Mouse (Mus musculus) 3T3-L1 (cell line): ENCODE results near the gene Arrdc5.

Experiments
- DNase-seq: peaks from one replicate; pipeline ENCODE4 v3.0.0-alpha.2; 2015; ENCODE audit warnings: low read depth, low spot score

Arrdc5 gene

DNA sequence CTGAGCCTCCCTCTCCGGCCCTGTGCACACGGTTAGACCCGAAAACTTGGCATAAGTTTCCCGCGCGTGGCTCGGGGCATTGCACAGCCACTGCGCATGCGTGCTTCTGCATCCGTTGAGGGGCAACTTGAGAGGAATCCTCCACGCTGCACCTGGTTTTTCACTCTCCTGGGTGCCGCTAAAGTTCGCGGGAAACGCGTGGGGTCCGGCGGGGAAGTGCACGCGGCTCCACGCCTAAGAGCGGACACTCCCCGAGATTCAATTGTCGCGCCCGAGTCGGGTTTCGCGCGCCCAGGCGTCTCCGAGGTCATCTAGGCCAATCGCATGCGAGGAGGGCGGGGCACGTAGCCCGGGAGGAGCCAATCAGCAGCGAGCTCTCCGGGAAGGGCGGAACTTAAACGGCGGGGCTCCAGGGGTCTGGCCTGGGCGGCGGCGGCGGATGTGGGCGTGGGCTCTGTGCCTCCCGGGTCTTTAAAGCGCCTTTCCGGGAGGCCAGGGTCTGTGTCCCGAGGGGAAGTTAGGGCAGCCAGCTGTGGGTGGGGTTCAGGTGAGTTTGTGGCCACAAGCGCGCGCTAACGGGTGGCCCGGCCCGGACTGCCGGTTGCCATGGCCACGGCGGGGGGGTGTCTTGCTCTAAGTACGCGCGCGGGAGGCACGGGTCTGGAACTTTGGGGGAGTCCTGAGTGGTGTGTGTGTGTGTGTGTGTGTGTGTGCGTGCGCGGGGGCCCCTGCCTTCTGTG lies 3.9 kb upstream of the Arrdc5 start:
- DNase-seq, result peak; percentile 96

DNA sequence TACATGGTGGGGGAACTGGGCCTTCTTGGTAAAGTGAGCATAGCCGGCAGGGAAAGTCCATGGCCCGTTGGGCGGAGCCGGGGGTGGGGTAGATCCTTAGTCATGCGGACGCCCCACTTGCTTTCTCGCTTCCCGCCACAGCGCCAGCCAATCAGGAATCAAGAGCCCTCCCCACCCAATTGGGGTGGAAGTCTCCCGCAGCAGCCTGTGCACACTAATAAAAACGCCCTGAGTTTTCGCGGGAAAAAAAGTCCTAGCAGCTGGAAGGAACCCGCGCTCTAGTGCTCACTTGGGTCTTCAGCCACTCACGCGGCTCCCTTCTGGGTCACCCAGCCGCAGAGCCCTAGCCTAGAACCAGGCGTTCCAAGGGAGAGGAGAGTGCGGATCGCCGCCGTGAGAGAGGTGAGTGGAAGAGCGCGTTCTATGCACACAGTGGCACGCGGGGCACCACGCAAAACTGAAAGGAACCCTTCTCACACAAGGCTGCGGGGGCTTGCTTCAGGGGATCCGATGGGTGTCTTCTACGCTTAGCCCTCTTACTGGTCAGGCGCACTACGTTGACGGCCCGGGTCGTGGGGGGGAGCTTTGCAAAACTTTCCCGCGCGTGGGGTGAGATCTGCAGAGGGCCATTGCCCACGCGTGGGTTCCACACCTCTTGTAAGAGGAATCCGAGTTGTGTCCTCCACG lies 3.2 kb upstream of the Arrdc5 start, which contains the start of gene Uhrf1:
Uhrf1 (plus strand) TSS at position 162 of the 687 bp plus-strand sequence.
- peak; percentile 97 for DNase-seq

DNA sequence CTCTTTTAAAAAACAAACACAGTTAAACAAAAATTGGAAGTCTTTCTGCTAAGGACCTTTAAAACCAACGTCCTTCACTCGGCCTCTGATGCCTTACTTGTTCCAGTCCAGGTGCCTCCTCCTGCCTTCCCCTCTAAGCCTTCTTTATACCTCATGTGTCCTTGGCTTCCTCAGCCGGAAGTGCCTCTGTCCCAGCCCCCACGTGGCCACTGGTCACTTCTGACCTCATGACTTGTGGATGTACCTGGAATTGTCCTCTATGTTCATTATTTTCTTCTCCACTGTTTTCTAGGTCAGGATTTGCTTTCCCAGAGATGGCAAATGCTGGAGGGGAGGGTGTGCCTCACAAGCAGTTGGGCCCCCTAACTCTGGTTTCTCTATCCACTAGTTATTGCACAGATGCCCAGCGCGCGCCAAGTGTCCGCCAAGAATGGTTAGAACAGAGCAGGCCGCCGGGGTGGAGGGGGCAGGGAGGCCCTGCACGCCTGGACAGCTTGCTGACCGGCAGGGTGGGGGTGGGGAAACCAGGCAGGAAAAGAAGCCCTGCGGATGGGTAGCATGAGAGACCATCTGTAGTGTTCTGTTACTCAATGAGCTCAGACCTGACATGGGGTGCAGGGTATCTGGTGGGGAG lies 2.4 kb upstream of the Arrdc5 start:
- no peak for DNase-seq

DNA sequence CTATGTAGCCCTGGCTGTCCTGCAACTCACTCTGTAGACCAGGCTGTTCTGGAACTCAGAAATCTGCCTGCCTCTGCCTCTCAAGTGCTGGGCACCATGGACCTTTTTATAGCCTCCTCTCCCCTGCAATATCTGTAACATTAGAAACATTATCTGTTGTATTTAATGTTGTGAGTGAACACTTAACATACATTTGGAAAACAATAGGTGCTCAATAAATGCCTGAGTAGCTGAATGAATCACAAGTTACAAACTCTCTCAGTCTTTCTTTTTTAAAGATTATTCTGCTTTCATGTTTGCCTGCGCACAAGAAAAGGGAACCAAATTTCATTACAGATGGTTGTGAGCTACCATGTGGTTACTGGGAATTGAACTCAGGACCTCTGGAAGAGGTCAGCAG lies 1.8 kb downstream of the Arrdc5 start:
- no peak for DNase-seq

DNA sequence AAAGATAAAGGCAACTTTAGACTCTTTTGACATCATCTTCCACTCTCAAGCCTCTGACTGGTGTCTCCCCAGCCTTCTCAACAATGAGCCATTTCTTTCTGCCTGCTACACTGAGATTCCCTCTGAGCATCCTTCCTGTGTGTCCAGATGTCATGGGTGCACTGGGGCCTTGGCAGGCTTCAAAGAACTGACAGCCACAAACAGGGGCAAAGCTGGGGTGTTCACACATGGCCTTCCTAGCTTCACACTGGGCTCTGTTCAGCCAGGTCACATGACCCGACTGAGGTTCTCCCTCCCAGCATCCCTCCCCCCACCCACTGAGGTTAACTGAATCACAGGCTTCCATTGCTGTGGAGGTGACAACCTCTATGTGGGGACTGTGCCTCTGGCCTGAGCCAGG lies 3.9 kb downstream of the Arrdc5 start:
- no peak for DNase-seq

DNA sequence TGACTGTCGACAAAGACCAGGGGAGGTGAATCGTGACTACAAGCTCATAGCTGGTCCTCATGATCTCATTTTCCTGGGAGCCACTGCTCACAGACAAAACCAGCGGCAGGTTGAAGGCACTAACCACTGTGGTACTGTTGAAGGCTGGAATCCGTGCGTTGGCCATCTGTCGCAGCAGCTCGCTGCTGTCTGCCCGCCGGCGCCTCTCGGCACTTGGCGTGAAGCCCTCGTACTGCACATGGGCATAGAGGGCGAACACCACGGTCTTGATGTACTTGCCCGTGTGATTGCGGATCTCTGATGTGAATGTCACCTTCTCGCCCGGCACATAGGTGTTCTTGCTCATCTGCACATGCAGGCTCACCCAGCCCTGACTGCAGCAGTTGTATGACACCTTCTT lies 5.8 kb downstream of the Arrdc5 start:
- no peak for DNase-seq

DNA sequence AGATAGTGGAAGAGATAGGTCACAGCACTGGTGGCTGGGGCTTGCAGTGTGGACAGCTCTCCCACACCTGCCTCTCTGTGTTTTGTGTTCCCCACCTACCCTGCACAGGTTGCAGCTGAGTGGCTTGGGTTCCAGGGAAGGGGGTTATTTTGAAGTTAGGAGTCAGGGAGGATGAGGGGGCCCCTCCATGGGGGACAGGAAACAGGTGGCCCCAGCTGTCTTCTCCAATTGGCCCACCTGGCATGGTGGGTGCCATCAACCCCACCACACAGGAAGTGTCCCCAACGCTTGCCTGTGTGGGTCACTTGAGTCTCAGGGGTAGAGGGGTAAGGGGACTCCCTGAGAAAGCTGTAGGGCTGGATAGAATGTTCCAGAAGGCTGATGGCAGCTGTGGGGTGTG lies 6.8 kb downstream of the Arrdc5 start:
- DNase-seq, result no peak

DNA sequence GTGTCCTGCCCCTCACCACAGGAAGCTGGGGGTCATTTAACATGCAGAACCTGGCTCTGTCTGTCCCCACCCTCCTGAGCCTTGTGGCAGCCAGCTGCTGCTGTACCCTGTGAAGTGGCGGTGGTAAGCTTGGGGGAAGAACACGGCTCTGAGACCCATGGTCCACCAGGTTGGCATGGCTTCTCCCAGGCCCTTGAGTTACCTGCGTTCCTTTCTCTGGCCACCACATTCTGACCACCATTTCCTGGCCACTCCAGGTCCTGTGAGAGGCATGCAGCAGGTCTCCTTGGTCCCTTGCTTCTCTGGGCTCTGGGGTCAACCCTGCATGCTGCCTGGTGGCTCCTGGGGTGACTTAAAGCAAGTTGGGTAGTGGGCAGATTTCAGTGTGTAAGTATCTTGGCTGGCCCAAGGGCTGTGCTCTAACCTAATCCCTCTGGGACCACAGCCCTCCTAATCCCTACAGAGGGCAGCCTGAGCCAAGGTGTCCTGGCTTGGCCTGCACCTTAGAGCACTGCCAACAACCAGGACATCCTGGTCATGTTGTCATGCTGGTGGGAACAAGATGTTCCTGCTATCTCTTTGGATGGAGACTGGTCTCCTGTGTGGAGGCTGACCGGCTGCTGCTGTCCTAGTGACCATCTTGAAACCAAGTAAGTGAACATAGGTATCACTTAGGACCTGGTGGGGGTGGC lies 7.4 kb downstream of the Arrdc5 start, which contains the start of gene Plin3:
Plin3 (minus strand) TSS at position 343 of the 692 bp plus-strand sequence.
- DNase-seq, result no peak

DNA sequence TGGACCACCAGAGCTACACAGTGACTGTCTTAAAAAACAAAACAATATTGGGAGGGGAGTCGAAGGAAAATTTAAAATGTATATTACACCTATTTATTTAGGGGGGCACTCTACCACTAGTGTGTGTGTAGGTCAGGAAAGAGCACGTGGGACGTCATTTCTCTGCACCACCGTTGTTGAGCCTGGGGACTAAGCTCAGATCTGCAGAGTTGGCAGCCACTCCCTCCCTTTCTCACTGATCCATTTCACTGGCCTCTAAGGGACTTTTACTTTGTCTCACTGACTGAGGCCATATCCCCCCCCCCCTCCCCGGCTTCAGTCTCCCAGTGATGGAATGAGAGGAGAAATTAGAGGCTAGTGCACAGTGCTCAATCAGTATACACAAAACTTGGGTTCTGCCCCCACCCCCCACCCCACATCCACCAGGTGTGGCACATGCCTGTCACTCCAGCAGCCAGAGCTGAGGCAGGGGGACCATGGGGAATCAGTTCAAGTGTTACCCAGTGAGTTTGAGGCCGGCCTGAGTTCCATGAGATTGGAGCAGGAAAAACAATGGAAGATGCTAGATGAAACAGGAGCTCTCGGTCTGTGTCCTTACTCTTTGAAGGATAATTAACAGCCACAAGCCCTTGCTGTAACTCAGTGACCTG lies 8.1 kb downstream of the Arrdc5 start:
- no peak for DNase-seq

DNA sequence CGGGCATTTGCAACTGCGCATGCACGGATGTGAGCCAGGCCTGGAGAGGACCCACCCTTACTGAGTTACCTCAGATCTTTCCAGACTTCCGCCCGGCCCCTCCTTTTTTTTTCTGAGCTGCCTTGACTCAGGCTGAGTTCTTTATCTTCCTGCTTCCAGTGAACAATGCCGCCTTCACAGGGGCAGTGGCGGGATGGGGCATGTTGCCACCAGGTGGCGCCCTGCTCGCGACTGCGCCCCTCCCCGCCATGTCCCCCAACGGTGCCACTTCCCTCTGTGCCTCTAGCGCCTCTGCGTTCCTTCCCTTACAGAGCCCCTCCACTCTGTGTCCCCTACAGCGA lies 8.9 kb downstream of the Arrdc5 start:
- DNase-seq, result peak; percentile 99

DNA sequence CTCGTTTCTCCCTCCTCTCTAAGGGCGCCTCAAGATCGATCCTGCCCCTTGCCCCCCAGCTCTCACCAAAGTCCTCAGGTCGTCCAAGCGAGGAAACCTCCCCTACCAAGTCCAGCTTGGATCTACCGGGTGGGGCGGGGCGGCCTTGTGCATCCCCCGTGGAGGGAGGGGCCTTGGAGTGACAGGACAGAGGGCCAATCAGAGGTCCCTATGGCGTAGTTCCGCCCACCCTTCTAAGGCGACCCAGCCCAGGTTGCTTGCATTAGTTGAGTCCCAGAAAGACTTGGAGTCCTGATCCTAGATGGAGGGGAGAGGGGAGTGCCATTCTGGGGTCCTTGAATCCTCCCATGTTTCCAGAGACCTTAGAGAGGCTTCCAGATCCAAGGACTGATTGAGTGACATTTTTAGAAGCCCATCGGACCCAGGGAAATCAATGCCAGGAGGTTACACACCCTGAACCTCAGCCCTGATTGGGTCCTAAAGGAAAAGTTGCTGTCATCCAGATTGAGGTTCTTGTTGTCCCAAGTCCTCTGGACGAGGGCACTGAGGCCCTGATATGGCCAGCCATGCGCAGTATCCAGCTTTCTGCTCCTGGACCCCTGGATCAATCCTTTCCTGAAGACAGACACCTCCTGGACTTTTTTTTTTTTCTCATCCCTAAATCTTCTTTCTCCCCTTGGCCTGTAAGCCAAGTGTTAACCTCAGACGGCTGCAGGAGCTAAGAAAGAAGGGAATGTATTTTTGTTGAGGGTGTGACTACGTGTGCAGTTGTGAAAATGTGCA lies 9.5 kb downstream of the Arrdc5 start:
- peak; percentile 97 for DNase-seq

DNA sequence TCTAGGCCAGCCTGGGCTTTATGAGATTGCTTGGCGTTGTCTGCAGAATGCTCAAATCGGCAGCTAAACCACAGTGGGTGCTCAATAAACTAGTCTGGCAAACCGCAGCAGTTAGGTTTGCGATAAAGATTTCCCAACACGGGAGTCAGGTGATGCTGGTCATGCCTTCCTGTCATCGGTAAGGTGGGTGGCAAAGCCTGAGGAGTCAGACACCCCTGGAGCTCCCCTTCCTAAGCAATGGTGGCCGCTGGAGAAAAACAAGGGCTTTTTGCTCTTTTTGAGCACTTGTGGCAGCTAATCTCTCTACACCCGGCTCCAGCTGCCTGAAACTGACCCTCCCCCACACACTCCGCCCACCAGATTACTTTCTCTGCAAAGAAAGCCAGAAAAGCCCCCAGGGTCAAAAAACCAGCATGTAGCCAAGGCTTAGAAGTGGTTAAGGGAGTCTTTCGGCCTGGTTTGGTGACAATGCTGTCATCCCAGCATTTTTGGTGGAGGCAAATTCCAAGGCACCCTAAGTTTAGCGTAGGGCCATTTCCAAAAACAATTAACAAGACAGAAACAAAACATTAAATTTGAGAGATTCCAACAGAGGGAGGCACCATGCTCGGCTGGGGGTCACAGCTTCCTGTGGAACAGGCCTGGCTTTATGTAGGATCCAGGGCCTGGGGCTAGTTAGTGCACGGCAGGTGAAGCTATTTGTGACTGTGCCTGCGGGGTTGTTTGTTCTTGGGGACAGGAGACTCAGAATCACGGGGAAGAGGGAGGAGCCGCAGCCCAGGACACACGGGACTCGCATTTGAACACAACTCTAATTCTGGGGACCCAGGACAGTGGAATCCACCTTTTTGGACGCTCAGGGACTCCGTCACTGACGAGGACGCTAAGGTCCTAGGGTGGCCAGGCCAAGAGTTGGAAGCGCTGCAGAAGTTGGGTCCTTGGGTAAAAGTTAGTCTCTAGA lies 10.4 kb downstream of the Arrdc5 start:
- DNase-seq, result peak; percentile 65

DNA sequence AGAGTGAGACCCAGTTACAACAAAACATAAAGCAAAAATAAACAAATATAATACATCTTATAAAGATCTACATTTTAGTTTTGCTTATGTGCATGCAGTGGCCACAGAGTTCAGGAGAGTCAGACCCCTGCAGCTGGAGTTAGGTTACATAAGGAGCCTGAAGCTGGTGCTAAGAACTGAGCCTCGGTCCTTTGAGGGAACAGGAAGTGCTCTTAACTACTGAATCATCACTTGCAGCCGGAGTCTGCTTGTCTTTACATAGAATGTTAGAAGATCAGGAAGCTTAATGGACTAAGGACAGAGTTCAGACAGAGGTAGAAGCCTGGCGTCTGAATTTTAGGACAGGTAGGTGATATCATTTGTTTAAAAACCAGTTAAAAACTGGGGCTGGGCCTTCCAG lies 11.2 kb downstream of the Arrdc5 start:
- peak; percentile 40 for DNase-seq

DNA sequence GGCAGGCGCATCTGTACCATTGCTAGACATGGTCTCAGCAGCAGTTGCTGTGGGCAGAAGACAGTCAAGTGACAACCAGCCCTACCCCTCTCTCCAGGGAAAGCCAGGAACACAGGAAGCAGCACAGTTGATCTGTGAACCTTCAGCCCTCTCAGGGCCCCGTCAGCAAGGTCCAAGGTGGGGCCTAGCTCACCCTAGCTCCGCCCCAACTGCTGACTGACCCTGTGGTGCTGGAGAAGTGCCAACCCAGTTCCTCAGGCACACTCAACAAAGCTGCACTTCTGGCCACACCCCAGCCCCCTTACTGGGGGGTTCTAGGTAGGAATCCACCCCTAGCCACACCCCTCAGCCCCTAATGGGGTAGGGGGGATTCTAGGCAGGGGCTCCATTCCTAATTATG lies 12.3 kb downstream of the Arrdc5 start:
- peak; percentile 57 for DNase-seq

DNA sequence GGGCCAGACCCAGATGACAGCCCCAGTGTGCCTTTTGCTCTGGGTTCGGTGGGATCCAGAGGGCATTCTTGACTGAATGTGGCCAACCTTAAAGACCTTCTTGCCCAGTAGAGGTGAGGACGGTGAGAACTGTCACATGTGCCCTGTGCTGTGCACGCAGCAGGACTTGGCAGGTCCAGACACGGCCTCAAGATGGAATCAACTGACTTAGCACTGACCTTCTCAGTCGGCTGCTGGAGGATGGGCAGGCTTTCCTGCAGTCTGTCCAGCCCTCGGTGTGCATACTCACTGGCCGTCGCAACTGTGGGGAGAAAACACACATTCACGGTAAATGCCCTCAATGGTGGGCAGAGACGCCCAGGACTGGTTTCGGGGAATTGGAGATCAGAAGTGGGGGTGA lies 14.1 kb downstream of the Arrdc5 start:
- DNase-seq, result no peak

DNA sequence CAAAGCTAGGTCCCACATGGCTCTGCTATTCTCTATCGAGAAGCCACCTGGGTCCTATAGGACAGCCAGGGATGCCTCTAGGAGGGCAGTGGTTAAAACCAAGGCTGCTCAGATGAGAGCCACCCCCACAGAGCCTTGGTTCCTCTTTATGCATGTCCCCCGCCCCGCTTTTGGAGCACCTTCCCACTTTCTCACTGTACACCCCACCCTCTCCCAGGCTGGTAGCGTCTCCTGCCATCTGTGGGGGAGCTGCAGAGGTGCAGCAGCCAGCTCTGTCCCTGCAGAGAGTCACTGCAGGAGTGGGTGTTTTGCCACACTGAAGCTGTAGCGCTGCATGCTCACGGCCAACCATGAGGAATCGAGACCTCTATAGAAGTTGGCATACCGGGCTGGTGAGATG lies 16.8 kb downstream of the Arrdc5 start:
- no peak for DNase-seq

DNA sequence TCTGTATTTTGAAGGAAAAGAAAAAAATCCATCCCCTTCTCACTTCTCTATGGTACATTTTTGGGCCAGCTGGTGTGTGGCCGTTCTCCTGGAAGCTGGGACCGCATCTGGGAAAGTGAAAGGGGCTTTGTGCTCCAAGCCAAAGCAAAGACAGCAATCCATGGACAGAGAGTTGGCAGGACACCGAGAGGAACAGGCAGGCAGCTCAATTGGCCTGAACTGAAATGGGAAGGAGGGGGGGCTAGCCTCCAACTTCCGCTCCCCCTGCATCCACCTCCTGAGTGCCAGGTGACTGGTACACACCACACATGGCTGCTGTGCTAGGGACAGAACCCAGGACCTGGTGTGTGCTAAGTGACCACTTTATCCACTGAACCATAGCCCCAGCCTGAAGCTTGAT lies 17.3 kb downstream of the Arrdc5 start:
- no peak for DNase-seq

DNA sequence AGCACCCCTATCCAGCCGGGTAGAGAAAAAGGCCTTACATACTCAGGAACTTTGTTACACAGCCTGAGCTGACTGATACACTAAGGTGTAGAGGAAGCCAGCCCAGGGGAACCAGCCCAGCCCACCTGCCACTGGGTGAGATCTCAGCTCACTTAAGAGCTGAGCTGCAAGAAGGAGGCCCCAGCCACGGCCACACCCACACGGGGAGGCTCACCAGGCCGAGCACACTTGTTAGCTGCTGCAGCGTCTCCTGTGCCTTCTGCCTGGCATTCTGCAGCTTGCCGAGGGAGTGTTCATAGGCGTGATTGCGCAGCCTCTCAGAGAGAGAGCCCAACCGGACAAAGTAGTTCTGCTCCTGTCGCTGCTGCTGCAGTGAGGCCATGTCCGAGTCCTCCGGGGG lies 18.9 kb downstream of the Arrdc5 start:
- no peak for DNase-seq

DNA sequence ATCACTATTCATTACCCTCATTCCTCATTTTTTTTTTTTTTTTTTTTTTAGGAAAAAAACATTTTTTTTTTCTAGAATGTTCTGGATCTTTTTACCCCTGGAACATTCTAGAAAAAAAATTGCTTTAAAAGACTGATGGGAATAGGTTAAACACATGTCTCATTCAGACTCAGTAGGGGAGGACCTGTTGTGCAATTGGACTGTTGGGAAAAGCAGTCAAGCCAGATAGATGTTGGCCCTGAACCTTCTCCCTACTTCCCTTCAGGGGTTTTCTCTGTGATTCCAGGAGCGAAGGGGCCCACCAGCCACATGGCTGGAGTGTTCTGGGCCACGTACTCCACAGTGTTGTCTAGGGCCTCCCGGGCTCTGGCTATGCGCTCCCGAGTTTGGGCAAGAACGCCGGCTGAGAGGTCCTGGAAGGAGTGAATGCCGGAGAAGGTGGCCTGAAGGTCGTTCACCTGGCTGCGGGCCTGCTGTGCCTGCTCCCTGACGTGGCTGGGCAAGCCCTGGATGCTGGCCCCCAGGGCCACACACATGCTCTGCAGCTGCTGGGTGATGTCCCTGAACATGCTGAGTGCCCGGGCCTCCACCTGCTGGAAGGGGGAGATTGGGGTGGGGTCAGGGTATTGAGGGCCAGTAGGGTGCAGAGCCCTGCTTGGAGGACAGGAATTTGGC lies 20.5 kb downstream of the Arrdc5 start:
- no peak for DNase-seq
